Mouse (Mus musculus): Measurements from ENCODE around the gene Agpat2.

- TF ChIP-seq CTCF (IDR thresholded peaks at IDR 0.05; ENCODE audit: insufficient read depth, low read length) = no peak
- TF ChIP-seq POLR2A (IDR thresholded peaks at IDR 0.05; ENCODE audit: borderline replicate concordance, extremely low read depth, low read depth, low read length) = no peak
Observed at GRCm38 (mm10) chr2:26596898-26597297, 7.3 kb downstream of the Agpat2 start.

All from lung, adult 2 months (tissue).